Mouse (Mus musculus): Measurements from ENCODE around the gene 1700034I23Rik.
"Not testable (repeated sequence)": the region's sequence is repeated elsewhere in the genome, so short reads cannot be mapped to it uniquely, and the experiment has no call there.

DNA sequence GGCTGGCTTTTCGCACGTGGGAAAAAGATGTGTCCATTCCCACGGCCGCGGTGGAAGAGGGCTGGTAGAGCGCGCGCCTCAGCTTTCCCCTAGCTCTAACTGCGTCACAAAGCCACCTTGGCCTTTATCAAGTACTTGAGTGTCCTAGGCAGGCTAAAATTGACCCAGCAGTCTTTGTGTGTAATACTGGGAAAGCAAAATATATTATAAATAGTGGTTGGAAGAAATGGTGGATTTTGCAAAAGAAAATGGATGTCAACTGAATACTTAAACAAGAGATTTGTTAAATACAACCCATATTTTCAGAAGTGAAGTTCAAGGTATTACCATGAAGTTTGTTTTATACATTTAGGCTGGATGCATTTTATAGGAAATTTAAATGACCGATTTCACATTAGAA lies at the start of gene 1700034I23Rik:
- not testable (repeated sequence) for TF ChIP-seq CTCF (IDR thresholded peaks at IDR 0.05; ENCODE audit: control insufficient read depth, insufficient read depth, insufficient replicate concordance, low read depth, low read length); POLR2A (IDR thresholded peaks at IDR 0.05; ENCODE audit: control insufficient read depth, low read depth, low read length)
